Mouse (Mus musculus): ENCODE data around the gene Abcb5. TPM values are rescaled to one million over a fixed set of nuclear protein-coding genes. Genes with fewer than 3 reads are reported as not detected.
"Not testable (repeated sequence)": the region's sequence is repeated elsewhere in the genome, so short reads cannot be mapped to it uniquely, and the experiment has no call there.

Gene Abcb5
- polyA plus RNA-seq, 1 experiment from 2014 or later: not detected

DNA sequence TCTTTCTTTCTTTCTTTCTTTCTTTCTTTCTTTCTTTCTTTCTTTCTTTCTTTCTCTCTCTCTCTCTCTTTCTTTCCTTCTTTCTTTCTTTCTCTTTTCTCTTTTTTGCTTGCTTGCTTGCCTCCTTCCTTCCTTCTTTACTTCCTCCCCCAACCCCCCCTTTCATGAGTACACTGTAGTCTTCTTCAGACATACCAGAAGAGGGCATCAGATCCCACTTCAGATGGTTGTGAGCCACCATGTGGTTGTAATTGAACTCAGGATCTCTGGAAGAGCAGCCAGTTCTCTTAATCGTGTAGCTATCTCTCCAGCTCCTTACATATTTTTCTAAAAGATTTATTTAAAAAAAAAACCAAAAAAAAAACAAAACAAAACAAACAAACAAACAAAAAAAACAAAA is 42.3 kb downstream of the Abcb5 start:
- H3K27ac ChIP-seq (ENCODE audit: low read length); H3K9ac ChIP-seq (replicated peaks; ENCODE audit: low read depth); H3K4me3 ChIP-seq (ENCODE audit: low read depth, low read length); H3K36me3 ChIP-seq (ENCODE audit: insufficient read depth, low read length); ATAC-seq; H3K4me1 ChIP-seq (ENCODE audit: insufficient read depth, low read depth, low read length); H3K27me3 ChIP-seq (replicated peaks; ENCODE audit: insufficient read depth, low read length); H3K9me3 ChIP-seq (ENCODE audit: low read length); H3K4me2 ChIP-seq (replicated peaks; ENCODE audit: low read depth, low read length); DNase-seq (ENCODE audit: low spot score): not testable (repeated sequence)
- TF ChIP-seq CTCF (IDR thresholded peaks at IDR 0.05): peak; percentile 8; the same call in 1 of the 2 replicates
- WGBS: 38% methylated on average over 1 of the region's 1 CpGs

DNA sequence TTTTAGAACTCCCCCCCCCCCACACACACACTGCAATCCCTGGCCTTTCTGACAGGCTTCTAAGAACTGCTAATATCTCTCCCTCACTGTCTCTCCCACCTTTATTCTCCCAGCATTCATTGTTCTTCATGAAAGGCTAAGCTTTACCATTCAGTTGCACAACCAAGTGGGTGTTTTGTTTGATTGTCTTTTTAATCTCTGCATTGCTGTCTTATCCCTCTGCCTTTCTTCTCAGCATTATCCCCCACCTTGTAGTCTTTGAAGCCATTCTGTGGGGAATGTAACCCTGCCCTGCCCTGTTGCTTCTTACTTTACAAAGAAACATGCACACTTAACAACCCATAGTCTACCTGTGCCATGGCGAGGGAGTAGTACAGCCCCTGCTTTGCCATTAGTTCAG is 48.5 kb downstream of the Abcb5 start:
- H3K27me3 ChIP-seq (replicated peaks; ENCODE audit: insufficient read depth, low read length): no peaks in the 10 kb centered on the region
- DNase-seq (ENCODE audit: low spot score) (no peak), ATAC-seq (no peak)
- H3K27ac ChIP-seq (ENCODE audit: low read length): no peak overlapping the region
- 84% methylated on average over 1 of the region's 1 CpGs for WGBS
- H3K36me3 ChIP-seq (ENCODE audit: insufficient read depth, low read length): no peaks in the 10 kb centered on the region
- TF ChIP-seq EP300 (IDR thresholded peaks at IDR 0.05) (no peak), CTCF (IDR thresholded peaks at IDR 0.05) (no peak)
- no peaks in the 10 kb centered on the region for H3K9me3 ChIP-seq (ENCODE audit: low read length)
- no peak overlapping the region for H3K4me2 ChIP-seq (replicated peaks; ENCODE audit: low read depth, low read length)
- no peak overlapping the region for H3K4me3 ChIP-seq (ENCODE audit: low read depth, low read length)
- H3K9ac ChIP-seq (replicated peaks; ENCODE audit: low read depth): no peak overlapping the region
- H3K4me1 ChIP-seq (ENCODE audit: insufficient read depth, low read depth, low read length): no peaks in the 10 kb centered on the region

DNA sequence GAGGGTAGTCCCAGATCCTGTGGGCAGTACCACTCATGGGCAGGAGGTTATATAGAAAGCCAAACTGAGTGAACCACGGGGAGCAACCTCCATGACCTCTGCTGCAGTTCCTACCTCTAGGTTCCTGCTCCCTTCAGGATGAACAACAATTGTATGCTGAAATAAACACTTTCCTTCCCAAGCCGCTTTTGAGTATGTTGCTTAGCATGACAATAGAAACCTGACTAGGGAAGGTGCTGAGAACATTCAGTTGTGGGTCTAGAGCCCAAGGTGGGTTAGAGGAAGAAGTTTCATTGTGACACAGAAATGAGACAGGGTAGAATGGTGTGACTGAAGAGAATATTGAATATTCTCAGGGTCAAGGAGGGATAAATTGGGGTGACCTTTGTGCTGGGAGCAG is 55.9 kb downstream of the Abcb5 start:
- no peak overlapping the region for H3K4me3 ChIP-seq (ENCODE audit: low read depth, low read length)
- ATAC-seq (no peak), DNase-seq (ENCODE audit: low spot score) (no peak)
- no peak for TF ChIP-seq CTCF (IDR thresholded peaks at IDR 0.05)
- TF ChIP-seq EP300 (IDR thresholded peaks at IDR 0.05): no peak
- H3K4me1 ChIP-seq (ENCODE audit: insufficient read depth, low read depth, low read length): no peaks in the 10 kb centered on the region
- no peaks in the 10 kb centered on the region for H3K9me3 ChIP-seq (ENCODE audit: low read length)
- no peak overlapping the region for H3K4me2 ChIP-seq (replicated peaks; ENCODE audit: low read depth, low read length)
- H3K36me3 ChIP-seq (ENCODE audit: insufficient read depth, low read length): no peaks in the 10 kb centered on the region
- H3K27me3 ChIP-seq (replicated peaks; ENCODE audit: insufficient read depth, low read length): no peaks in the 10 kb centered on the region
- no peak overlapping the region for H3K27ac ChIP-seq (ENCODE audit: low read length)
- no peak overlapping the region for H3K9ac ChIP-seq (replicated peaks; ENCODE audit: low read depth)
- 72% methylated on average over 2 of the region's 2 CpGs for WGBS

GRCm38 (mm10) chr12:118902249-118902648 is 64.0 kb downstream of the Abcb5 start:
- 32% methylated on average over 5 of the region's 5 CpGs for WGBS
- no peak overlapping the region for H3K4me3 ChIP-seq (ENCODE audit: low read depth, low read length)
- no peak for ATAC-seq

GRCm38 (mm10) chr12:118887964-118888363 is 78.3 kb downstream of the Abcb5 start:
- H3K4me1 ChIP-seq (ENCODE audit: insufficient read depth, low read depth, low read length): no peaks in the 10 kb centered on the region
- no peak overlapping the region for H3K9ac ChIP-seq (replicated peaks; ENCODE audit: low read depth)
- H3K9me3 ChIP-seq (ENCODE audit: low read length): no peaks in the 10 kb centered on the region
- no peak overlapping the region for H3K4me3 ChIP-seq (ENCODE audit: low read depth, low read length)
- 73% methylated on average over 2 of the region's 2 CpGs for WGBS
- no peaks in the 10 kb centered on the region for H3K36me3 ChIP-seq (ENCODE audit: insufficient read depth, low read length)
- ATAC-seq (peak; percentile 67), DNase-seq (ENCODE audit: low spot score) (peak; percentile 70)
- H3K27ac ChIP-seq (ENCODE audit: low read length): no peak overlapping the region
- H3K4me2 ChIP-seq (replicated peaks; ENCODE audit: low read depth, low read length): no peak overlapping the region
- TF ChIP-seq EP300 (IDR thresholded peaks at IDR 0.05): peak; percentile 43; the same call in 1 of the 2 replicates
- no peak for TF ChIP-seq CTCF (IDR thresholded peaks at IDR 0.05)
- H3K27me3 ChIP-seq (replicated peaks; ENCODE audit: insufficient read depth, low read length): no peaks in the 10 kb centered on the region

More at GRCm38 (mm10) chr12:118902249-118902648, 64.0 kb downstream of the Abcb5 start:
- H3K4me2 ChIP-seq (replicated peaks; ENCODE audit: low read depth, low read length): no peak overlapping the region
- H3K9ac ChIP-seq (replicated peaks; ENCODE audit: low read depth): no peak overlapping the region
- TF ChIP-seq EP300 (IDR thresholded peaks at IDR 0.05) (no peak), CTCF (IDR thresholded peaks at IDR 0.05) (no peak)
- no peaks in the 10 kb centered on the region for H3K27me3 ChIP-seq (replicated peaks; ENCODE audit: insufficient read depth, low read length)
- no peaks in the 10 kb centered on the region for H3K9me3 ChIP-seq (ENCODE audit: low read length)
- no peaks in the 10 kb centered on the region for H3K4me1 ChIP-seq (ENCODE audit: insufficient read depth, low read depth, low read length)
- DNase-seq (ENCODE audit: low spot score): no peak
- no peaks in the 10 kb centered on the region for H3K36me3 ChIP-seq (ENCODE audit: insufficient read depth, low read length)
- H3K27ac ChIP-seq (ENCODE audit: low read length): no peak overlapping the region

DNA sequence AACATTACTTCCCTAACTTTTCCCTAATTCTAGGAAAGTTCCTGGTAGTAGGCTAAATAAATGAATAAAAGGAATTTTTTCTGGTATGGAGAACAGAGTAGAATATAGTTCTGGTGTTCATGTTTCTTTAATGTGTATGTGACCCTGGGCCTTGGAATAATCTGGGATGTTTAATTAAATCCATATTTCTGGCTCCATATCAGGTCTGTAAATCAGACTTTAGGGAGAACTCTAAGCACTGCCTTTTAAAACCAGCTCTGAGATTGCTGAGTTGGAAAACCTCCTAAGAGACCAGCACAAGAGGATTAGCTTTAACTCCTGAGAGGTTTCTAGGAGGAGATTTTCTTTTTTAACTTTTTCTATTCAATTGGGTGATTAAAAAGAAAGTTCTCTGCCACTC is 83.4 kb downstream of the Abcb5 start:
- Histone ChIP-seq H3K4me3 (ENCODE audit: low read depth, low read length) (no peak overlapping the region), H3K4me1 (ENCODE audit: insufficient read depth, low read depth, low read length) (no peaks in the 10 kb centered on the region), H3K9me3 (ENCODE audit: low read length) (no peaks in the 10 kb centered on the region), H3K9ac (replicated peaks; ENCODE audit: low read depth) (no peak overlapping the region), H3K27ac (ENCODE audit: low read length) (no peak overlapping the region), H3K36me3 (ENCODE audit: insufficient read depth, low read length) (no peaks in the 10 kb centered on the region), H3K27me3 (replicated peaks; ENCODE audit: insufficient read depth, low read length) (no peaks in the 10 kb centered on the region), H3K4me2 (replicated peaks; ENCODE audit: low read depth, low read length) (no peak overlapping the region)
- no peak for DNase-seq (ENCODE audit: low spot score)
- no peak for ATAC-seq
- TF ChIP-seq CTCF (IDR thresholded peaks at IDR 0.05) (no peak), EP300 (IDR thresholded peaks at IDR 0.05) (no peak)

GRCm38 (mm10) chr12:118872673-118873072 is 93.5 kb downstream of the Abcb5 start:
- TF ChIP-seq EP300 (IDR thresholded peaks at IDR 0.05) (no peak), CTCF (IDR thresholded peaks at IDR 0.05) (no peak)
- no peaks in the 10 kb centered on the region for H3K27me3 ChIP-seq (replicated peaks; ENCODE audit: insufficient read depth, low read length)
- H3K27ac ChIP-seq (ENCODE audit: low read length): no peak overlapping the region
- no peak for DNase-seq (ENCODE audit: low spot score)
- H3K36me3 ChIP-seq (ENCODE audit: insufficient read depth, low read length): no peaks in the 10 kb centered on the region
- no peak overlapping the region for H3K4me2 ChIP-seq (replicated peaks; ENCODE audit: low read depth, low read length)
- no peaks in the 10 kb centered on the region for H3K9me3 ChIP-seq (ENCODE audit: low read length)
- no peak overlapping the region for H3K9ac ChIP-seq (replicated peaks; ENCODE audit: low read depth)
- H3K4me3 ChIP-seq (ENCODE audit: low read depth, low read length): no peak overlapping the region
- ATAC-seq: no peak
- 25% methylated on average over 8 of the region's 8 CpGs for WGBS
- no peaks in the 10 kb centered on the region for H3K4me1 ChIP-seq (ENCODE audit: insufficient read depth, low read depth, low read length)

Measured in lung, postnatal 0 days (tissue).